Mouse (Mus musculus) megakaryocyte-erythroid progenitor cell, adult 5-6 weeks (primary cell): Measurements from ENCODE around the gene Susd6. TPM values are rescaled to one million over a fixed set of nuclear protein-coding genes. Genes with fewer than 3 reads are reported as not detected.
"Not testable (repeated sequence)": the region's sequence is repeated elsewhere in the genome, so short reads cannot be mapped to it uniquely, and the experiment has no call there.

Experiments
- ATAC-seq: replicated peaks from 2 replicates; pipeline ENCODE4 v1.8.0; 2016; ENCODE audit warnings: mild to moderate bottlenecking, inconsistent platforms; ENCODE audit not compliant: severe bottlenecking, poor library complexity, low FRiP score, low TSS enrichment
- total RNA-seq, 2 experiments: library from RNA; stranded (forward) in 1 of 2; stranded (reverse) in 1 of 2; fragments of 200-1000, 215-1000 nt in 1 of 2; fragments of >200 nt in 1 of 2; fragmentation: Nextera tagmentation in 1 of 2; gene quantifications; 2 replicates each; pipeline ENCODE4 v1.2.3; 2014 to 2017

Gene Susd6
- total RNA-seq, 2 experiments from 2014 or later, result 26.4 to 27.0 TPM

DNA sequence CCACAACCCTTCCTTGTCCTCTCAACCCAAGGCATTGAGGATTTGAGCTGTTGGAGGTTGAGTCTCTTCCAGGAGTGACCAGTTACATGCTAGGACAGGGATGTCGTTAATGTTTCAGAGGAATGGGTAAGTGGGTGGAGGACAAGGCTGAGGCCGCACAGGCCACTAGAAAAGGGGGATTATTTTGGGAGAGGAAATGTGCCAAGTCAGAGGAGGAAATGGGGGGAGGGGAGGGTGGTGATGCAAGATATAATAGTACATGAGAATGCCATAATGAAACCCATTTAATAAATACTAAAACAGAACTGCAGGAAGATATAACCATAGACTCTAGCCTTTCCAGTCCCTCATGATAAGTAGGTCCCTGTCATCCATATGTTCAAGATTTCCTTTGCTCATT, 19.7 kb downstream of the Susd6 start:
- no peak for ATAC-seq

GRCm38 (mm10) chr12:80811646-80812509, 21.6 kb downstream of the Susd6 start:
- peak; percentile 57 for ATAC-seq

DNA sequence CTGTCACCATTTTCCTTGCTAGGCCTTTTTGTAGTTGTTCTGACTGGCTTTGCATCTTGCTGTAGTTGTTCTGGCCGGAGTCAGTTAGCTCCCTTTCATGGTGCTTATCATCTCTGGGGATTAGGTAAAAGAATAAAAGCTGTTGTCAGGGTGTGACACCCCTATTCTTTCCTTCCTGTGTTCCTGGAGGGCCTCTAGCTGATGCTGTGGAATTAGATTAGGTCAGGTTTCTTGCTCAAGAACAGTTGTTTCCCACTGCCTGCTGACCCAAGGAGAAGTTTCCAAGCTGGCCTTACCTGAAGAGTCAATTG, 22.2 kb downstream of the Susd6 start:
- peak; percentile 20 for ATAC-seq

- 0 out of 2 replicates have a peak, but pooled peaks have one; percentile 17 for ATAC-seq
These were observed 23.1 kb downstream of the Susd6 start for GRCm38 (mm10) chr12:80813456-80813855.

GRCm38 (mm10) chr12:80813872-80814271, 23.6 kb downstream of the Susd6 start:
- ATAC-seq, result no peak

DNA sequence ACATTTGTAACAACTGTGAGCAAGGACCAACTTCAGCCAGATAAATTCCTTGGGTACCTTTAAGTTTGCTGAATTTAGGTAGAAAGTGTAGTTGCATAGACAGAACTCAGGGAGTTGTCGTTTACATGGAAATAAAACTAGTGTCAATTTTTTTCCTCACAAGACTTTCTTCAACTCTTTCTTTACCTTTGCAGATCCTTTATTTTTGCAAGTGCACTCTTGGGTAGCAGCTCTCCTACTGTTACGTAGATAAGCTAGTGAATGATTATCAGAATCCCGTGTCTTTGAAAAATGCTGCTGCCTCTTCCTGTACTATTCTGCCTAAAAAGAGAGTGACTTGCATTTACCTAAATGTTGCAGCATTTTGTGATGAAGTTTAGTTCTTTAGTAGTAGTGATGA, 24.2 kb downstream of the Susd6 start:
- no peak for ATAC-seq

- no peak for ATAC-seq
These were observed 25.0 kb downstream of the Susd6 start for GRCm38 (mm10) chr12:80815298-80815697.

GRCm38 (mm10) chr12:80815893-80816292, 25.6 kb downstream of the Susd6 start:
- ATAC-seq, result no peak

DNA sequence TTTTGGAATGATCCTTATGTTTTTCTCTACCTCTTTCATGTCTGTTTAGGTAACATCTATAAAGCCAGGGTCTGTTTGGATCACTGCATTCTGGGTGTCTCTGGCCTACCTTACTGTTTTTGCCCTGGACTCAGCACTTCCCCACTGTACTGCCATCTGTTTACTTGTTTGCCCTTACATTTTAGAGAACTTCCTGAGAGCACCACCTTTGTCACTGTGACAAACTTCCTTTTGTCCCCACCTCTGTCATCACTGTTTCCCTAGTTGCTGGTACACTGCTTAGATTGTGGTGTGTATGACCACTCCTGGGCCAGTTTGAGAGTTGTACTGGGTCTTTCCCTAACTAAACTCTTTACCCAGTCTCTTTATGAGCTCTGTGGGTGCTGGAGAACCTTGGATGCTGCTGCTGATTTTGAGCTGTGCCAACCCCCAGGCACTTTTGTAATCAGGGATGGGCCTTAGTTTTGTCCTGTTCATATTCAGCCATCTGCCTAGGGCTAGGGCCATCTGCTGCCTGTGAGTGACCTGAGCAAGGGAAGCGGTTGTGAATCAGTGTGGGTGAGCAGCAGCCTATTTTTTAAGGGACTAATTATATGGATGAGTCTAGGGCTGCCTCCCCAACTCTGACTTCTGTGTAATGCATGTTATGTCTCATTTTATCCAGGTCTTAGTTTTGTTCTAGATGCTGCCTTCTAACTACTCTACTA, 26.2 kb downstream of the Susd6 start:
- no peak for ATAC-seq

DNA sequence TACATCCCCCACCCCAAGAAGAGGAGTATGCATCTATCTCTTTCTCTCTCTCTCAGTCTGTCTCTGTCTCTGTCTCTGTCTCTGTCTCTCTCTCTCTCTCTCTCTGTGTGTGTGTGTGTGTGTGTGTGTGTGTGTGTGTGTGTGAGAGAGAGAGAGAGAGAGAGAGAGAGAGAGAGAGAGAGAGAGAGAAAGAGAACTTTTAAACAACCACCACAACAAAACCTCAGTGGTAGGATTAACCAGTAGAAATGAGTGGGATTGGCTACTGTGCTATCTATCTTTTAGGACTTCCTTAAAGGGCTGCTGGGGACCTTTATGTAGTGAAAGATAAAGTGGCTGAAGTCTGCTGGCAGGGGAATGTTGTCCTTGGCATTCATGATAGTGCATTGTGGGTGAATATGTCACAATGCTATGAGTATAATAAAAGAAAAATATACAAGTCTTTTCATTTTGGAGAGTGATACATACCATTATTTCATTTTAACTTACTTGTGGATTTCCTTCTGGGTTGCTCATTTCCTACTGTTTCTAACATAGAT, 27.5 kb downstream of the Susd6 start:
- peak; percentile 74 for ATAC-seq

GRCm38 (mm10) chr12:80819020-80819419, 28.7 kb downstream of the Susd6 start:
- ATAC-seq, result not testable (repeated sequence)

DNA sequence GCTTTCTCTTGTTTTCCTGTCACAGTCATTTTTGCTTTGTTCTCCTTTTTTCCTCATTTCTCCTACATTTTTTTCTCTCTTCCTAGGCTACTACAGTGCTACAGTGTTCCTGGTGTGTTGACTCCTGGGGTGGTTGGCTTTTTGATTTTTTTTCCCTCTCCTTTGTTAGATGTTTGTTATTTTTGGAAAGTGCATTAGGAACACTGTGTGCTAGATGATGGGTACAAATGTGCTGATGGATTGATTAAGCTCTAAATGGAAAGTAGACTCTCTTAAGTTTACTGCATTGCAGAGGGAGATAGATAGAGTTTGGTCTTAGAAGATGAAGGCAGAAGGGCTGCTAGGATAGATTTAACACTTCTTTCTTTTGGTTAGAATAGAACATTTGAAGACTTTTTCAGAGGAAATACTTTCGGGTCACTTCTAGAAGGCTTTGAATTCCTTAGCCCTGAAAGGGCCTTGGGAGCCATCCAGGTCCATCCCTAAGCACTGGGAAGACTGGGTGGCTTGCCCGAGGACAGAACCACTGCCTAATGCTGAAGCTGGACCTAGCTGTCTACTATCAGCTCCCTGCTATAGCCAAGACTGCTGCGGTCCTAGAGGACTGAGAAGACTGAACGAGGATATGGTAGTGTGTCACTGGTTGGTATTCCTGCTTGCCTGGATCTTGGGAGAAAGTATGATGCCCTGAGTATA, 31.1 kb downstream of the Susd6 start:
- no peak for ATAC-seq

DNA sequence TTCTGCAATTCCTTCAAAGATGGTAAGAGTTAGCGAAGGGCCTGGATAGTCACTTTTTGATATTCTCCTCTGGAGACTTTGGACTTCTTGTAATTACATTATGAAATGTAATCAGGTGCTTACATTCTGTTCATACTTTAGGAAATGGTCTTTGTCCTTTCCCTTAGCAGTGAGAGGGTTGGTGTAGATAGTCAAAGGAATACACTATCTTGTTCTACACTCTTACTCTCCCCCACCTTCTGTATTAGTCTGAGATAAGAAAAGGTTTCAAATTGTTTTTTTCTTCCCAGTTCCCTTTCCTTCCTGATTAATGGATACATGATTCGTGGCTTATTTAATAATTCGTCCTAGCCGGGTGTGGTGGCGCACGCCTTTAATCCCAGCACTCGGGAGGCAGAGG, 32.2 kb downstream of the Susd6 start:
- ATAC-seq, result peak; percentile 71

DNA sequence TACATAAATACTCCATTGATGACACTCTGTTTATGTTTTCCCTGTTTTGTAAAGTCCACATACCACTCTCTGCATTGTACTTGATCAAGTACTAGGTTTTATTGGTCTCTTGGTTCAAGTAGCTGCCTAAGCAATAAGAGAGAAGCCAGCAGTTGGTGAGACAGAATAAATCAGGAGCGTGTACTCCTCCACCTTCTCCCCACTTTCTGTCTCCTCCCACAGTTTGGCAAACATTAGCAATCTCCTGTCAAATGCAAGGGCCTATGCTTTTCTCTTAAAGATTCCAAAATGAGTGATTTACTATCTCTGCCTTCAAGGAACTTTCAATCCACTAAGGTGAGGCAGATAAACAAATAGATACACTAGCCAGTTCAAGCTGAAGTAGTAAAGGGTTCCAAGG, 33.9 kb downstream of the Susd6 start:
- no peak for ATAC-seq

DNA sequence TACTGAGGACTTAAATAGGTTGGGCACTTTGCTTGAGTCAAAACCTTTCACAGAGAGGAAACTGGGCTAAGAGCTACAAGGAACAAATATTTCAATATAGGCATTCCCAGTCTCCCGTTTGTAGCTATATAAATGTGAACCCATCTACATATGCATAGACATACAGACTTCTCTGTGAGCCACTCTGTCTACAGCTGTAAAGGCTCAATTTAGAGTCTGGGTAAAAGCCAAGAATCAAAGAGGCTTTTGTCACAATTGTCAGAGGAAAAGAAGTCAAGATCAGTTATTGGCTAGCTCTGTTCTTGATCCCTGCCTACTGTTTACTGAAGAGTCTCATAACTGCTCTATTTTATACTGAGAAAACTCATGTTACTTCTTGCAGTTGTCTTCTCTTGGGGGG, 36.1 kb downstream of the Susd6 start:
- ATAC-seq, result no peak

GRCm38 (mm10) chr12:80827464-80828015, 37.2 kb downstream of the Susd6 start:
- peak; percentile 36 for ATAC-seq

- ATAC-seq, result no peak
These were observed 37.7 kb downstream of the Susd6 start for GRCm38 (mm10) chr12:80828020-80828419.

DNA sequence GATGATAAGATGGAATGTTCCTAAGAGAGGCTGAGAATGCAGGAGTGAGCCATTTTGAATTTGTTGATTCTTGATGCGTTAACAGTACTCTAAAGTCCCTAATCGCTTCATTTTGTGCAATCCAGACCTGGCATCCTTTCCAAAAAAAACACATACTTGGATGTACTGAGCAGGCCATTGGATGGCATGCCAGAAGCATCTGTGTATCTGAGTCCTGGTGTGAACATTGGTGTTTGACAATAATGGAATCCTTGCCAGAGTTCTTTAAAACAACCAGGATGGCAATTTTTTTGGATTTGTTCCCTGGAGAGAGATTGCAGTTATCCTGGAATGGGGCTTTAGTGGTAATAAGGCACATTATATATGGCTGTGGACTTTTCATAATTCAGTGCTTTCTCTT, 38.6 kb downstream of the Susd6 start:
- ATAC-seq, result no peak

DNA sequence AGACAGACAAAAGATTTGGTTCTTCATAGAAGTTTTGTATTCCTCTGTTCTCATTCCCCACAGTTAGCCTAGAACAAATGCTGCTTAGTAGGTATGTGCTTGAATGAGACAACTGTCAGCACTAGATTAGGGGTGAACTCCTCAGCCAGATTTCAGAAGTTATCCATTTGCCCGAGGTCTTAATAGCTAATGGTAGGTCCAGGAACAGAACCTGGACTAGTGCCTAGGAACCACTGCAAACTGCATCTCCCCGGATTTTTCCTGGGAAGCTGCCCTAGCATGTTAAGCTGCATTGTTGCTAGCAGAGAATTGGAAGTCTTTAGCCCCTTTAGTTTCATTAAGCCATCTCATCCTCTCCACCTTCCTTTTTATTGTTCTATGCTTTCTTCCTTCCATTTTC, 39.9 kb downstream of the Susd6 start:
- ATAC-seq, result no peak

- ATAC-seq, result peak; percentile 20
These were observed 40.5 kb downstream of the Susd6 start for GRCm38 (mm10) chr12:80830820-80831219.
